Mouse (Mus musculus): ENCODE data around the gene Umad1.

Gene Umad1

DNA sequence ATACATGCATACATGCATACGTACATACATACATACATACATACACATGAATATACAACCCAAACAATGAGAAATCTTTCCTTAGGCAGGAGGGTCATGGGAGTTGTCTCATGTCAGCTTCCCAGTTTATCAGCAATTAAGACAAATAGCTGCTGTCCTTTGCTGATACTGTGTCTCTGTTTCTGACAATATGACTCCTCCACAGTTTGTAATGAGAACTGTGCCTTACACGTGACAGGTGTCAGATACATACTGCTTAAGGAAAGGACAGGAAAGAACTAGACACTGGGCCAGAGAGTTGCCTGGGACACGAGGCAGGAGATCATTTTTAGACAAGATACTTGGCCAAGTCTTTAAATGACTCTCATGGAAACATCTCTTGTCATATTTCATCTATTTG is 215.2 kb downstream of the Umad1 start:
- in situ Hi-C loops (cut with MboI, MseI), result no loop called here

DNA sequence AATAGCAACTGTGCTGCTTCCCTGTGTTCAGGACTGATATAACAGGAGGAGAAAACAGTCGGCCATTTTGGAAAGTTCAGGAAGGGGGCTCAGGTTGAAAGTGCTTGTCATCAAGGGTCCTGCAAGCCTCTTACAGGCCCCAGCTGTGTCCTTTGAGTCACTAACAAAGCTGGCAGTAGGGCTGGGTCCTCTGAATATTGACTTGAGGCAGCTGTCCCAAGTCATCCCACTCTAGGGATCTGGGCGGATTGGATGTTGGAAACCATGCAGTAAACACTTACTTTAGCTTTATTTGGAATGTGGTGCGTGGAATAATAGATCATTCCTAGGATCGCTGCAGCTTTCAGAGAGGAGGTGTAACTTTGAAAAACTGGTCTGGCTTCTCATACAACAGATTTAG is 215.7 kb downstream of the Umad1 start:
- in situ Hi-C loops (cut with MboI, MseI), result no loop called here

DNA sequence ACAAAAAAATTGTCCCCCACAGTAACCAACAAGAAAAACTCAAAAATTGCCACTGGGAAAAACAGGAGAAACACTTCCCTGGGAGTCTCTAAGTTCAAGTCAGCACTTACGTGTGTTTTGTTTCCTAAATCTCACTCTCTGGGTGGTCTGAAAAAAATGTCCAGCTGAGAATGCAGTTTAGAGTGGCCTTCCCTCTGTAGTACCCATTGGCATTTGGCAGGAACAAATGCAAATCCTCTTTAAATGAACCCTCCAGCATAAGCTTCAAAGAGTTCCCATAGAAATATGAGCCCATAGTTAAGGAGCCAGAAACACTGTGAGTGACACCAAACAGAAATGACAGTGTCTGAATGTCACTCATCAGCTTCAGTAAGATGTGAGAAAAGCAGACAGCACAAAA is 220.1 kb downstream of the Umad1 start:
- in situ Hi-C loops (cut with MboI, MseI), result no loop called here

DNA sequence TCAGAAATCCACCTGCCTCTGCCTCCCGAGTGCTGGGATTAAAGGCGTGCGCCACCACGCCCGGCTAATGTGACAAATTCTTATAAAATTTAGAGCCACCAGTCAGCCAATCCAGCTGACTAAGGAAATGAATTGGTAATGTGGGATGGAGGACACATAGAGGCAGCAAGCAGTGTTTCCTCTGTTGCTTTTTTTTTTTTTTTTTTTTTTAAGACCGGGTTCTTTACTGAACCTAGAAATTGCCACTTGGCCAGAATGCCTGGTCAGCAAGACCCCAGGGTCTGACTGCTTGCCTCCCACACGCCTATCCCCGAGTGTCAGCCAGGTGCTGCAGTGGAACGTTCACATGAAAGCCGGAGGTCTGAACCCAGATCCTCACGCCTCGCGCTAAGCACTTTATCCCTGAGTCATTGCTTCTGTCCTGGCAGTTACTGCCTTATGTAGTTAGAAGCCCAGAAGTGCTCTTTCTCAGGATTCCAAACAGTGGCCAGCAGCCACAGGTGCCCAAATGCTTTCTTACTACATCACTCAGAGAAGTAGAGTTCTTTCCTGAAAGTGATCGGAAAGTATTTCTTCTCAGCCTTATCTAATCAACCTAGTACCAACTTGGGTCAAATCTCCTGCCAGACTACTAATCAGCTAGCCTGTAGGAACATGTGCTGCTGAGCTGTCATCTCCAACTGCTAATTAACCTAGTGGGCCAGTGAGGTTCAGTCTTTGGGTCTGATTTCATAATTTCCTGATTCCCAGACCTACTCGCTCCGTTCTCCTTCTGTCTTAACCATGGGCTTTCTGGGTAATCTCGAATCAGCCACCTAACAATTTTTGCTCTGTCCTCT is 225.6 kb downstream of the Umad1 start:
- in situ Hi-C loops (cut with MboI, MseI), result loop anchor here (10.0 kb wide), 1 partner anchor 250 kb away; no protein-coding TSS in a partner anchor

DNA sequence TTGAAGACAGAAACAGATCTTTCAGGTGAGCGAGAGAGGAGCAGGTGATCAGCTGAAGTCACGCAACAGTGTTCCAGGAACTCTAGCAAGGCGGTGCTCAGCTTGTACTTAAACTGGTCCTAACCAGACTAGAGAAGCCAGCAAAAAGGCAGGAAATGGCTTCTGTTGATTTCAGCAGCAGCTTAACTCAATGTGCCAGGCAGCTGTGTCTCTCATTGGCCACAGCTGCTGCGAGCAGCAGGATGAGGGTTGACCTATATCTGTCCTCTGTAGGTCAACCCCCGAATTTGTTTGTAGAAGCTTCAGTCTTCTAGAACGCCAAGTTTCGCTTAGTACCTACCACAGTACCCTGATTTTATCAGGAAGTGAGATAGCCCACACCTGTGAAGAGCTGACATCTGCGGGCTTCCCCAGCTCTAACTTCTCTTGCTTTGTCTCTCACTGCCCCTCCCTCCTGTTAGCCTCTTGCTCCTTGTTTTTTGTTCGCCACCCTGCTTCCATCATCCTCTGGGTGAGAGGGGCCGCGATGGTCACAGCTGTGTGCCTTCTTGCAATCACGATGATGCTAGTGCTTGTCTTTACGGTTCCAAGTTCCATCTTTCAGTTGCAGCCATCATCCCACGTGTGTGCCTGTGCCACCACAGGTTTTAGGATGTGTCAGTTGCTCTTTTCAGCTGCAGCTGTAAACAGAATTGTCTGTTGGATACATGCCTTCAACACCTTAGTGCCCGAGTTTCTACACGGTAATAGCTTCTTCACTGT is 226.5 kb downstream of the Umad1 start:
- in situ Hi-C loops (cut with MboI, MseI), result loop anchor here (10.0 kb wide), 1 partner anchor 249 kb away; no protein-coding TSS in a partner anchor

DNA sequence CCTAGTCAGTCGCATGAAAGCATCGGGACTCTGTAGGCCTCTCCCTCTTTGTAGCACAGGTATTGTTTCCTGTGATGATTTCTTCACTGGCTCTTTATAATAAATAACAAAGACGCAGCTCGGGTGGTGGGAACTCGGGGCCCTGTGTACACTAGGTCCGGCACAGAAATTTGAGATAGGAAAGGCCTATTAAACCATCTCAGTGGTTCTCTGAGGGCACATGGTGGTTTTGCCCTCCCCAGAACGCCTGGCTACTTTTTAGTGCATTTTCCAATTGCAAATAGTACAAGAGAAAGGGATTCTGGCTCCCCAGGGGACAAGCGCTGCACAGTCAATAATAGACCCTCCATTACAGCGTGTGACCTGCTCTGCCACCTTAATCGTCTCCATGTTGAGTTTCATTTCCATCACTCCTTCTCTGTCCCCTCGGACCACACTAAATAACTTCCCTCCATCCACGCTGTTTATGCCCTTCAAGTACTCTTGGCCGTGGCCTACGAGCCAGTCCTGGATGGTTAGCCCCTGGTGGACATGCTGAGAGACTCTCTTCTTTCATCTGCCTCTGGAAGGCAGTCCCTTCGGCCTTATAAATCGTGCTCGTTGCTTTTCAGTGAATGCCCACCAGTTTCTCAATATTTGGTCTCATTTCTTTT is 227.4 kb downstream of the Umad1 start:
- in situ Hi-C loops (cut with MboI, MseI), result loop anchor here (10.0 kb wide), 1 partner anchor 248 kb away; no protein-coding TSS in a partner anchor

DNA sequence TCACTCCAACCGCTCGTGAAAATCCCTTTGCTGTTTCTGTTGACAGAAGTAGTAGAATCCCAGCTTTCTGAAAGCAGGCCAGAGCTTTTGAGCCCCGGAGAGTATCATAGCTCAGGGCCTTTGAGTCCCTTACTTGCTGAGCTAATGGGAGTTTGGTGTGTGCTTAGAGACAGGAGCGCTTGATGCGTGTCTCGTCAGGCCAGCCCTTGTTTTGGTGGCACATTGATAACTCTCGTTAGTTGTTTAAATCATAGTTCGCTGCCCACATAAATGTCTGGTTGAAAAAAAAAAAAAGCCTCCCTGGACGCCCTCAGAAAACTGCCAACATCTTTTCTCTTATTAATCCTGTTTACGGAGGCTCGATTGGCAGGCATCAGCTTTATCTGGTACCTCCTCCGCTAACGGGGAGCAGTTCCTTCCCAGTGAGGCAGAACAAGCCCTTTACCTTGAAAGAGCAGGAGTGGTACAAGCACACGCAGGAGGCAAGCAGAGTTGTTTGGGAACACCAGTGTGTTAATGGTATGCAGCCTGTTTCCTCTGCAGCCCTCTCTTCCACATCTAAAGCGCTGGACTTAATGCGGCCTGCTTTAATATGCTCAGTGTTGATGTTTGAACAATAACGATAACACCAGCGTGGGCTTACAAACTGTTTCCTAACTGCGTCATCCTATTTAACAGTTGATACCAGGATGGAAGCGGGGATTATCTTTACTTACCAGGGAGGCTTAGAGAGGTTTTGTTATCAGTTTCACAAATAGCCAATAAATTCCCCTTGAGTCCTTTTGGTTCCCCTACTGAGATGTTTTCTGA is 228.2 kb downstream of the Umad1 start:
- in situ Hi-C loops (cut with MboI, MseI), result loop anchor here (10.0 kb wide), 1 partner anchor 248 kb away; no protein-coding TSS in a partner anchor

DNA sequence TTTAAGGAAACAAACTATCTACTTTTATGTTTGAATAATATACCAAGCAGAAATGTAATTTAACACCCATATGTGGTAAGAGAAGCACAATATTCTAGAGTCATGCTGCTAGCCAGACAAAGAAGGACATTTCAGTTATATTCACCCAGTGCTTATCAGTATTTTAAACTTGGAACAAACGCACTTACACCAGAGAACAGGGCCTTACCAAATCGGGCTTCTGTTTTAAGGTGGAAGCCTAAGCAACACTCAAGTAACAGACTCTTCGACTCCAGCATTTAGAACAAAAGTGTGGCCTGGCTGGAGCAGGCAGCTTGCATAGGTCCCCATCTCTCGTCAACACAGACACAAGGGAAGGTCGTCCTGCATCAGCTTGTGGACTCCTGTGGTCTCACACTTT is 229.2 kb downstream of the Umad1 start:
- in situ Hi-C loops (cut with MboI, MseI), result loop anchor here (10.0 kb wide), 1 partner anchor 247 kb away; no protein-coding TSS in a partner anchor

DNA sequence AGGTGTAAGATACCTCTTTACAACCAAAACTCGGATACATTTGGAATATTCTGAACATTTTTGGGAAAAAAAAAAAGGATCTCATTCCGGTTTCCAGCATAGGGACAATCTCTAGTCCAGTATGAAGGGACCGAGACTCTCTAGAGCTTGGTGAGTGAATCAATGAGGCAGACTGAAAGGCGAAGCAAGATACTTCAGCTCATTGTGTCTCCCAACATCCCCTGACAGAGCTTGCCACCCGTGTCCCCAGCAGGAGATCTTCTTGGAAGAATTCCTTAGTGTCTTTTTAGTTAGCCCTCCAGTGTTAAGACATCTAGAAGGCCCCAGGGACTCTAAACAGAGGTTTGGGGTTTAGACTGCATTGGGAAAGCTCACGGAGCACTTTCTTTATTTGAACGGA is 230.2 kb downstream of the Umad1 start:
- in situ Hi-C loops (cut with MboI, MseI), result loop anchor here (10.0 kb wide), 1 partner anchor 246 kb away; no protein-coding TSS in a partner anchor

DNA sequence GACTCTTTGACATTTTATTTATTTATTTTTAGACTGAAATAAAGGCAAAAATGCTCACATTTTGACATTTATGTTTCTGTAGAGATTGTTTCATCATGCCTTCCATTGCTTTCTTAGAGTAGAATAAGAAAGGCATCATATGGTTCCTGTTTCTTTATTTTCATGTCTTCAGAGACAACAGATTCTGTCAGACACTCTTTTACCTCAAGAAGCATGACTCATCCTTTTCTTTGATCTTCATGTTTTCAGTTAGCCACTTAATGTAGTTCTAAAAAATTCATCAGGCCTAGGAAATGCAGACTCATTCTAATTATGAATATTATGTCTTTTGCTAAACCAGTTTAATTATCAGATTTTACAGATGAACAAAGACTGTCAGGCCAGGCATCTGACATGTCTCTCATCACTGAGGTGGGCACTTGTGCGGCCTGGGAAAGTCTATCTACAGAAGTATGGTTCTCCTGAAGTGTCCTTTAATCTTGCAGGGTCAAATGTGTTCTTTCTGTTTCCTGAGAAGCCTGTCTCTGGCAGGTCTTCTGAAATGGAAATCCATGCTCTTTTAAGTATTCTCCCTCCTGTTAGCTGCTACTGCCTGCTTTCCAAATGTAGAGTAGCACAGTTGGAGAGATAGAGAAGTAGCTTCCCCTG is 231.0 kb downstream of the Umad1 start:
- in situ Hi-C loops (cut with MboI, MseI), result loop anchor here (10.0 kb wide), 1 partner anchor 245 kb away; no protein-coding TSS in a partner anchor

DNA sequence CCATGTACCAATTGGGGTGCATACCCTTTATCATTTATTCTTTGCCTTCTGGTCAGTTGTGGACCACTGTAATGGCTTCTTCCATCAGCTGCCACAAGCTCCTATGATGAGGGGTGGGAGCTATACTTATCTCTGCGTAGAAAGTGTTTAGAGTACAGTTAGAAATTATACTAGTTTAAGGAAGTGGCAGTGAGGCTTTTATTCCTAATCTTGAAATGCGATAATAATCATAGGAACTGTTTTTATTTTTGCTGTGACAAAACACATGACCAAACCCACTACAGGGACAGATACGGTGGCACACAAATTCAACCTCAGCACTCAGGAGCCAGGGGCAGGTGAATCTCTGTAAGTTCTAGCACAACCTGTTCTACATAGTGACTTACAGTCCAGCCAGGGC is 233.2 kb downstream of the Umad1 start:
- in situ Hi-C loops (cut with MboI, MseI), result no loop called here

DNA sequence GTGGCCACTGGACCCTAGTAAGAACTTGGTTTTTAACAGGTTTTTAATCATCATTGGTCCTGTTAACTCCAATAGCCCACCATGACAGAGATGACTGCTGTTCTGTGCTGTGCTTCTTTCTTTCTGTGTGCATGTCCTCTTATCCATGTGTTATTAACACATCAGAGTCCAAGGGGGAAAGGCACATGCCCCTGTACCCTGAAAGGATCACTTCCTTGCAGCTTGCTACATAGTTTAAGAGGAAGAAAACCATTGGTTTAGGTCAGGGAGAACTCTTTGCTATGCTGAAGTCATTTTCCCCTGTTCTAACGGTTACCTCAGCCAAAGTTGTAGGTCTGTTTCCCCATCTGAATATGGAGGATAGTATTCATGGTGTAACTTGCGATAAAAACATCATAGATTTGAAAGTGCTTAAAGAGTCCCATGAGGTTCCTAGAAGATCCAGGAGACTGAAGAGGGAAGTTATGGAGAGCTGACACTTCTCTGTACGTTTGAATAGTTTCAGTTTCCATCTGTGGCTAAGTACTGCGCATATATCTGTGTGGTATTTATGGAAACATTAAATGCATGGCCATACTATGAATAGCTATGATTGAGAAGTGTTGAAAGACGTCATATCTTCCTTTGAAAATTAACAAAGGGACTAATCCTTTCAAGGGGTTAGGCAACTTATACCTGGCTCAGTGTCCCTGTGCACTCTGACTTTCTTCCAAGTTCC is 236.2 kb downstream of the Umad1 start:
- in situ Hi-C loops (cut with MboI, MseI), result no loop called here

DNA sequence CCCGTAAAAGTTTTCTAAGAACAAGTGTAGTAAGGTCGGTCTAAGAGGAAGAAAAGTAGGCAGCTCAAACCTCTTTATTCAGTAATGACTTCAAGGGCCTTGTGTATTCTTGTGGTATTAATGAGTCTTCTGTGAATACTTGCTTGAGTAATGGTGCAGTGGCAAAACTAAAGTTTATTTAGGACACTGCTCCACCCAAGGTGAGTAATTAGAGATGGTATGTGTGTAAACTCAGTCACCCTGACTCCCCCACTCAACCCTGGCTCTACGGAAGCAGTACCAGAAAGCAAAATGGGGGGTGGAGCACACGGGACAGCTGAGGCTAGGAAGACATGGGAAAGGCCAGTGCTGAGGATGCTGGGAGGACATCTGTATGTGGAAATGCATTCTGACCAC is 236.7 kb downstream of the Umad1 start:
- in situ Hi-C loops (cut with MboI, MseI), result no loop called here

DNA sequence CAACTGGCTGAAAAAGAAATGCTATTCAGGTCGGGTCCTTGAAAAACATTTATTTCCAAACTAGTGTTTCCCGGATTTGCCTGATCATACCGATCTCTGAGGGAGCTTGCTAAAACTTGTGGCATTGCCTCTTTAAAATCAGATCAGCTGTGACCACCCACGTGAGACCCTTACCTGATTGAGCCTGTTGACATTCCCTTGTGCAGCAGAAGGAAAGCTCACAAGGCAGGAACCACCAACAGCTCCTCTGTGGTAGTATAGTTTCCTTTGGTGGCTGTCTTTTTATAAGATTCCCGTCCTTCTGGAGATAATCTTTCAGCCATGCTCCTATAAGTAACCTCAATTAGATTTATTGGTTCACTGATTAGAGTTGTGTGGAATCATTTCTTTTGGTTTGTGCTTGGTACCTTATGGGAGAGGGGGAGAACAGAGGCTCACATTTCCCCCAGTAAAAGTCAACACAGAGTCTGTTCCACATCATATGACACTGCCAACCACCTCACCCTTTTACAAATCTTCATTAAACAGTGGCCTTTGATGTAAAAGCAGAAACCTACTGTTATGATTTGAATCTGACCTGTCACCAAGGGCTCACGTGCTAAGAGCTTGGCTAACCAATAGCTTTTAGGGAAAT is 238.3 kb downstream of the Umad1 start:
- in situ Hi-C loops (cut with MboI, MseI), result no loop called here

DNA sequence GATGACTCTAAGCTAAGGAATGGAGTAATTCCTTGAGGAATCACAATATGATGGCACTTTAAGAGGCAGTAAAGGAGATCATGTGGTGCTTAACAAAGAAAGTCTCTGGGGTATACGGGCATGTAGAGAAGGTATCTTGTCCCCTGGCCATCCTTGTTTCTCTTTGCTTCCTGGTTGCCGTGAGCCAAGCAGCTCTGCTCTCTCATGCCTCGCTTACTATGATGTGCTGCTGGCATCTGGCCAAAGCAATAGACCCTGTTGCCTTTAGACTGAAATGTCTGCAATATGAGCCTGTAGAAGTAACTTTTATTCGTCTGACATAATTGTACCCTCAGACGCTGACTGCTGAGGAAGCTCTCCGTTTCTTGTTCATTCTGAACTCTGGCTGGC is 238.8 kb downstream of the Umad1 start:
- in situ Hi-C loops (cut with MboI, MseI), result no loop called here

DNA sequence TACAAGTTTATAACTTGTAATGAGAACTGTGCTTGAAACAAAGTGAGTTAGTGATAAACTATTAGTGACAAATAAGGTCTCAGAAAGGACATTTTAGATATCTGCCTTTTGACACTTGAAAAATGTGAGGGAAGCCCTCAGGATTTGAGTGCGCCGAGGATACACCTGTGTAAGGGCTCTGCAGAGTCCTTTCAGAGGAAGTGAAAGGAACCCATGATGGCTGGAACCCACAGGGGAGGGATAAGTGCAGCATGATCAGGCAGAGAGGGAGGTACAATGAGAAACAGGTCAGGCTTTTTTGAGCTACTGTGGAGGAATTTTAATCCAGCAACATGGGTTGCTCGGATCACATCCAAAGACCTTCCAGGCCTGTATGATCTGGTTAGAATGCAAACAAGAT is 239.9 kb downstream of the Umad1 start:
- in situ Hi-C loops (cut with MboI, MseI), result no loop called here

DNA sequence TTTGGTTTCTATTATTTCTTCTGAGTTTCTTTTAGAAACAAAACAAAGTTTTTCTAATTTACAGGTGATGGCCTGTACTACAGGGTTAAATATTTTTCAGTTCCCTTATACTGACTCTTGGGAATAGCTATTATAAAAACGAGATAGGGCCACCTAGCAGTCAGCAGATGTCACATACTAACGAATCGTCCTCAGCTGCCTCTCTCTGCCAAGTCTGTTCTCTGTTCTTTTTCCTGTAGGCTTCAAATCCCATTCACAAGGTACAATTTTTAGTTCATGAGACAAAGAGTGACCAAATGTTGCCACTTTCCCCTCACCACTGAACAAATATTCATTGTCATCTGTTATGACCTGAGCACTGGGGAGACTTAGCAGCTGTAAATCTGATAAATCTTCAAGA is 244.9 kb downstream of the Umad1 start:
- in situ Hi-C loops (cut with MboI, MseI), result no loop called here

DNA sequence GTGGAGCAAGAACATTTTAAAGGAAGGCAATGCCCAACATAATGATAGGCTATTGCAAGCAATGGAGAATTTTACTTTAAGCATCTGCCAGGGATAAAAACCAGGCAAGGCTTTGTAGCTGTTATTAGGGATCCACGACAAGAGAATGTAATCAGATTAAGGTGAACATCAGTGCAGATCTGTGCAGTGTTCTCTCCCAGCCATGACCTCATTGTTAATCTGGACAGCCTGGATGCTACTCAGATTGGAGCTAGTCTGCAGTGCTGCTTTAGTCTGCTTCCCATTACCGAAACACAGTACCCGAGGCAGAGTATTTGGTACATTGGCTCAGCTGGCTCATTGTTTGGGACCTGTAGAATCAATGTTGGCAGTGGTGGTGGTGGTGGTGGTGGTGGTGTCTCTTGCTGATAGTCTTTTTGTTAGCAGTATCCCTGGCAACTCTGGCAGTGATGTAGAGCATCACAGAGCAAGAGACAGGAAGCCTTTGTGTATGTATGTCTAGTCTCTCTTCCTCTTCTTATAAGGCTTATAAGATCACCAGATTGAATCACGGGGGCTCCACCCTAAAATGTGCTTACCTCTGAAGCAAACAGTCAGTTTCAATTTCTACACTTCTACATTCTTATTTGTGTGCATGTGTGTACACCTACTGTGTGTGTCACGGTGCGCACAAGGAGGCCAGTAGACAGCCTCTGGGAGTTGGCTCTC is 245.6 kb downstream of the Umad1 start:
- in situ Hi-C loops (cut with MboI, MseI), result no loop called here

DNA sequence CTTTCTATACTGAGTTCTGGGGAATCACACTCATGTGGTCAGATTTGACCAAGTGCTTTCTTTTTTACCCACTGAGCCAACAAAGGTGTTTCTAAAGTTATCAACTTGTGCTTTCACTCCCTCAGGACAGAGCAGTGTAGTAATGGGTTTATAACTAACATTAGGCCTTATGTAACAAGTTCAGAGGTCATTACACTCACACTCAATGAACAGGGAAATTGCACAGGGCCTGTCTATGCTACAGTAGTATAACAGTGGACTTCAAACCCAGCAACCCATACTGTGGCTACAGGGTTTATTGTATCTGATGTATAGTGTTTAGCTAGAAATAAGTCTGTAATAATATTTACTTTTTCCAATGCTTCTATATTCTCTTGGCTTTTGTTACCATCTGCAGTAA is 247.5 kb downstream of the Umad1 start:
- in situ Hi-C loops (cut with MboI, MseI), result no loop called here
